Comparison of ENCODE assay signal across 8 mouse cellular contexts in the genomic region with DNA sequence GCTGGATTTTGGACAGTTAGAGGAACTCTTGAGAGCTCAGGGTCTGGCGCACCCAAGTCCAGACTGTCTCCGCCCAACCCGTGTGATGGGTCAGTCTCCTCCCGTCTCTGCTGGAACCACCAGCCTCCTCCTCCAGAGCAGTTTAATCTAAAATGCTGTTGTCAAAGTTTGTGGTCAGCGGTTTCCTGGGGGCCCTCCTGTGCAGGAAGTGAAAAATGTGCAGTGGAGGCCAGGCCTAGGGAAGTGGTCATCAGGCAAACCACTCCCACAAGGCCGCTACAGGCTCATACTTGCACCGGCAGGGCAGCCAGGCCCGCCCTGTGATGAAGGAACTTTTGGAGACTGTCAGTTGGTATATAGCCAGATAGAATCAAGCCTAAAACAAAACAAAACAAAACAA. TPM values are rescaled to one million over a fixed set of nuclear protein-coding genes. Genes with fewer than 3 reads are reported as not detected.
DNase-seq lines count a peak whose midpoint lies in the region; ATAC-seq and TF ChIP-seq lines count a peak whose summit lies in the region.

No protein-coding gene starts in this region.

- peaks cover 7% of the 10 kb centered on the region for H3K4me1 ChIP-seq in heart, adult 2 months (ENCODE audit: control insufficient read depth, insufficient read depth, low read length)
- peaks cover 42% of the 10 kb centered on the region for H3K4me1 ChIP-seq in heart, embryonic 11.5 days (ENCODE audit: control insufficient read depth, insufficient read depth, low read length)
- peaks cover 32 to 48% of the 10 kb centered on the region in 2 experiments for H3K4me1 ChIP-seq in heart, embryonic 14.5 days (ENCODE audit: control insufficient read depth in 2 of 2, insufficient read depth in 2 of 2, low read length in 2 of 2)
- peaks cover 2 to 9% of the 10 kb centered on the region in 2 experiments; a peak in 2 of 4 replicates for H3K4me1 ChIP-seq in liver, embryonic 14.5 days (replicated peaks; ENCODE audit: control insufficient read depth in 2 of 2, insufficient read depth in 2 of 2, low read length in 1 of 2)

- DNase-seq in heart, adult 2 months: peak; percentile 69 to 83
- DNase-seq in liver, embryonic 14.5 days (ENCODE audit: low read depth in 3 of 3, low spot score in 3 of 3): no peak
- DNase-seq in splenic B cell, adult 2 months (ENCODE audit: low read depth, low spot score): peak; percentile 86
- no peak for DNase-seq in frontal cortex, postnatal 36 days (ENCODE audit: low spot score in 2 of 2)
- no peak for DNase-seq in left cerebral cortex, postnatal 36 days (ENCODE audit: low spot score in 2 of 2)
- DNase-seq in frontal cortex, postnatal 25 days (ENCODE audit: low spot score in 2 of 2): no peak

- intact Hi-C loops in heart, adult 2 months (cut with DNase I): no loop called here
- intact Hi-C loops in left cerebral cortex, postnatal 36 days (cut with DNase I): no loop called here

- H3K27me3 ChIP-seq in heart, adult 2 months (ENCODE audit: control insufficient read depth, insufficient read depth, low read length): no peaks in the 10 kb centered on the region
- H3K27me3 ChIP-seq in heart, embryonic 11.5 days (ENCODE audit: control insufficient read depth, insufficient read depth, low read length): peaks cover 6% of the 10 kb centered on the region; the same call in 1 of the 2 replicates
- no peaks in the 10 kb centered on the region for H3K27me3 ChIP-seq in heart, embryonic 14.5 days (ENCODE audit: control insufficient read depth, insufficient read depth, low read length)
- peaks cover 35% of the 10 kb centered on the region for H3K27me3 ChIP-seq in liver, embryonic 14.5 days (ENCODE audit: control insufficient read depth, insufficient read depth, low read length)
- H3K27me3 ChIP-seq in splenic B cell, adult 2 months (ENCODE audit: control insufficient read depth, insufficient read depth, low read length, poor library complexity, severe bottlenecking): no peaks in the 10 kb centered on the region

- no peak overlapping the region for H3K9ac ChIP-seq in heart, adult 2 months (ENCODE audit: low read depth, low read length)
- H3K9ac ChIP-seq in heart, embryonic 11.5 days (ENCODE audit: low read depth, low read length): no peak overlapping the region
- no peak overlapping the region for H3K9ac ChIP-seq in heart, embryonic 14.5 days (ENCODE audit: low read length)
- no peak overlapping the region for H3K9ac ChIP-seq in liver, embryonic 14.5 days (replicated peaks)

- 0 out of 2 replicates have a peak, but pooled peaks have one; percentile 44 for TF ChIP-seq EP300 in heart, adult 2 months (IDR thresholded peaks at IDR 0.05; ENCODE audit: insufficient read depth, low read depth, low read length)
- TF ChIP-seq EP300 in liver, embryonic 14.5 days (IDR thresholded peaks at IDR 0.05; ENCODE audit: low read depth): no peak

- no peak overlapping the region for H3K4me3 ChIP-seq in heart, adult 2 months
- no peak overlapping the region for H3K4me3 ChIP-seq in heart, embryonic 11.5 days (ENCODE audit: low read depth, low read length)
- no peak overlapping the region for H3K4me3 ChIP-seq in heart, embryonic 14.5 days (ENCODE audit: control insufficient read depth in 1 of 2, insufficient read depth in 1 of 2, low read depth in 1 of 2, low read length in 2 of 2)
- no peak overlapping the region for H3K4me3 ChIP-seq in liver, embryonic 14.5 days (ENCODE audit: insufficient read depth in 1 of 2, low read depth in 2 of 2, low read length in 2 of 2)

- peak; percentile 68 for TF ChIP-seq POLR2A in heart, adult 2 months (IDR thresholded peaks at IDR 0.05; ENCODE audit: insufficient read depth, low read depth, low read length)

- H3K4me2 ChIP-seq in heart, embryonic 11.5 days: no peak overlapping the region
- peak overlapping the region; percentile 91; the same call in 1 of the 2 replicates for H3K4me2 ChIP-seq in heart, embryonic 14.5 days (ENCODE audit: low read length)
- H3K4me2 ChIP-seq in liver, embryonic 14.5 days (ENCODE audit: low read depth): no peak overlapping the region

- no peak for ATAC-seq in heart, embryonic 11.5 days (replicated peaks; ENCODE audit: insufficient number of reproducible peaks, low FRiP score, low TSS enrichment)
- no peak for ATAC-seq in heart, embryonic 14.5 days (ENCODE audit: insufficient number of reproducible peaks, insufficient read depth, low FRiP score, low read depth)
- ATAC-seq in liver, embryonic 14.5 days (ENCODE audit: insufficient read depth): 0 out of 2 replicates have a peak, but pooled peaks have one; percentile 30

- 0 out of 2 replicates have a peak, but pooled peaks cover 1% of the 10 kb centered on the region for H3K79me2 ChIP-seq in heart, adult 2 months (replicated peaks; ENCODE audit: control insufficient read depth, insufficient read depth, low read length)

- WGBS in heart, adult 2 months: 62% methylated on average over 8 of the region's 8 CpGs
- 78% methylated on average over 8 of the region's 8 CpGs for WGBS in heart, embryonic 11.5 days (ENCODE audit: insufficient replicate concordance)
- WGBS in heart, embryonic 14.5 days: 75% methylated on average over 8 of the region's 8 CpGs
- WGBS in liver, embryonic 14.5 days (ENCODE audit: insufficient replicate concordance): 16% methylated on average over 8 of the region's 8 CpGs

- no peaks in the 10 kb centered on the region for H3K9me3 ChIP-seq in heart, embryonic 11.5 days (replicated peaks; ENCODE audit: control insufficient read depth, low read length)
- H3K9me3 ChIP-seq in heart, embryonic 14.5 days (ENCODE audit: control insufficient read depth, low read length): no peaks in the 10 kb centered on the region
- H3K9me3 ChIP-seq in liver, embryonic 14.5 days (ENCODE audit: control insufficient read depth, low read length): no peaks in the 10 kb centered on the region

- H3K36me3 ChIP-seq in heart, adult 2 months (ENCODE audit: control insufficient read depth, insufficient read depth, low read length): no peaks in the 10 kb centered on the region
- no peaks in the 10 kb centered on the region for H3K36me3 ChIP-seq in heart, embryonic 11.5 days (ENCODE audit: control insufficient read depth, insufficient read depth, low read length)
- H3K36me3 ChIP-seq in heart, embryonic 14.5 days (ENCODE audit: control insufficient read depth, insufficient read depth, low read length): no peaks in the 10 kb centered on the region
- no peaks in the 10 kb centered on the region for H3K36me3 ChIP-seq in liver, embryonic 14.5 days (replicated peaks; ENCODE audit: control insufficient read depth, insufficient read depth, low read depth)
- H3K36me3 ChIP-seq in splenic B cell, adult 2 months (ENCODE audit: control insufficient read depth, insufficient read depth, low read length, poor library complexity, severe bottlenecking): no peaks in the 10 kb centered on the region

- peak overlapping the region; percentile 29; the same call in 1 of the 2 replicates for H3K27ac ChIP-seq in heart, adult 2 months
- no peak overlapping the region for H3K27ac ChIP-seq in heart, embryonic 11.5 days (ENCODE audit: low read depth, low read length)
- peak overlapping the region in 1 of 2 experiments; percentile 91; a peak in 3 of 4 replicates for H3K27ac ChIP-seq in heart, embryonic 14.5 days (replicated peaks in 1 of 2; ENCODE audit: control insufficient read depth in 1 of 2, insufficient read depth in 1 of 2, low read depth in 2 of 2, low read length in 2 of 2)
- H3K27ac ChIP-seq in liver, embryonic 14.5 days: no peak overlapping the region

- no peak for TF ChIP-seq CTCF in heart, adult 2 months (IDR thresholded peaks at IDR 0.05)
- TF ChIP-seq CTCF in liver, embryonic 14.5 days (IDR thresholded peaks at IDR 0.05; ENCODE audit: low read depth): no peak

RNA-seq across cellular contexts. Expression of gene Plekhg3, which starts 6.7 kb away (rescaled TPM):
- total RNA-seq in heart, adult 2 months (2021): 10 to 100 TPM; 11.6 to 13.6 TPM
- polyA plus RNA-seq in heart, adult 2 months (2012; rRNA removed): 12.9 and 16.8 TPM in 2 replicates
- polyA plus RNA-seq in heart, embryonic 11.5 days (2014; fragmentation: Nextera tagmentation; extraction: Ambion mirVana): 4.4 and 5.4 TPM in 2 replicates
- polyA plus RNA-seq in heart, embryonic 14.5 days (2014; fragmentation: Nextera tagmentation; extraction: Ambion mirVana): 5.9 and 7.5 TPM in 2 replicates
- polyA plus RNA-seq in liver, embryonic 14.5 days (2012; rRNA removed): 4.1 and 5.0 TPM in 2 replicates
- 1.4 and 2.3 TPM in 2 replicates for polyA plus RNA-seq in liver, embryonic 14.5 days (2014; fragmentation: Nextera tagmentation; extraction: Ambion mirVana)
- total RNA-seq in left cerebral cortex, postnatal 36 days (2021): 10 to 100 TPM; 16.6 to 18.3 TPM

Comparison
In these comparisons a context has a peak if more than half of its experiments do, and no peak if none do; other contexts are left out.
1. DNase-seq: peak in heart, adult 2 months (2 of 2) and splenic B cell, adult 2 months (single experiment); none in liver, embryonic 14.5 days (0 of 3), frontal cortex, postnatal 36 days (0 of 2), left cerebral cortex, postnatal 36 days (0 of 2) and frontal cortex, postnatal 25 days (0 of 2).